Comparison of ENCODE assay signal across 21 mouse cellular contexts in genomic region chr5:136213716-136214115, GRCm38 (mm10). TPM values are rescaled to one million over a fixed set of nuclear protein-coding genes. Genes with fewer than 3 reads are reported as not detected.
DNase-seq lines count a peak whose midpoint lies in the region; TF ChIP-seq lines count a peak whose summit lies in the region.
"Had no signal": no experiment of that assay in that cellular context is flagged by ENCODE, and none has a peak within 500 bp of the region (broad histone marks: within the 10 kb centered on the region; RNA-seq: fewer than 3 reads in every experiment).

No protein-coding gene starts in this region.

- no peaks in the 10 kb centered on the region for H3K79me2 ChIP-seq in myocyte (ENCODE audit: control insufficient read depth, insufficient read depth)

- TF ChIP-seq POLR2A in lung, adult 2 months (IDR thresholded peaks at IDR 0.05; ENCODE audit: borderline replicate concordance, extremely low read depth, low read depth, low read length): no peak
- TF ChIP-seq POLR2A in bone marrow, adult 2 months (IDR thresholded peaks at IDR 0.05; ENCODE audit: borderline replicate concordance, control insufficient read depth, low read depth, low read length): no peak
- no peak for TF ChIP-seq POLR2A in myocyte (IDR thresholded peaks at IDR 0.05; ENCODE audit: insufficient read length, low read depth)

- no peaks in the 10 kb centered on the region for H3K36me3 ChIP-seq in myocyte (ENCODE audit: control insufficient read depth, insufficient read depth)
- H3K36me3 ChIP-seq: heart, embryonic 15.5 days; intestine, embryonic 15.5 days had no signal

- peak overlapping the region; percentile 92 for H3K27ac ChIP-seq in bone marrow, adult 2 months (ENCODE audit: control insufficient read depth, insufficient read depth, low read depth, low read length, poor library complexity)
- H3K27ac ChIP-seq: embryonic facial prominence, embryonic 13.5 days; heart, adult 2 months; heart, embryonic 15.5 days; hindbrain, embryonic 13.5 days; hindbrain, postnatal 0 days; intestine, embryonic 15.5 days had no signal

- WGBS in lung, adult 2 months: 53% methylated on average over 5 of the region's 5 CpGs
- 40% methylated on average over 5 of the region's 5 CpGs for WGBS in bone marrow, adult 2 months

- no peak for TF ChIP-seq CTCF in lung, adult 2 months (IDR thresholded peaks at IDR 0.05; ENCODE audit: insufficient read depth, low read length)
- TF ChIP-seq CTCF in bone marrow, adult 2 months (IDR thresholded peaks at IDR 0.05; ENCODE audit: control insufficient read depth, insufficient read depth, low read length): no peak

- H3K4me1 ChIP-seq in lung, adult 2 months (ENCODE audit: control insufficient read depth, insufficient read depth, low read length): no peaks in the 10 kb centered on the region
- peaks cover 20% of the 10 kb centered on the region for H3K4me1 ChIP-seq in bone marrow, adult 2 months (ENCODE audit: control insufficient read depth, insufficient read depth, low read length)
- H3K4me1 ChIP-seq: embryonic facial prominence, embryonic 13.5 days; heart, embryonic 15.5 days; intestine, embryonic 15.5 days had no signal

- no peak overlapping the region for H3ac ChIP-seq in myocyte (ENCODE audit: control insufficient read depth, insufficient read length)

- H3K4me3 ChIP-seq in lung, adult 2 months (replicated peaks; ENCODE audit: extremely low read depth, low read depth, low read length): no peak overlapping the region
- no peak overlapping the region for H3K4me3 ChIP-seq in bone marrow, adult 2 months (replicated peaks; ENCODE audit: control insufficient read depth, low read depth, low read length)
- no peak overlapping the region for H3K4me3 ChIP-seq in myocyte
- H3K4me3 ChIP-seq: embryonic facial prominence, embryonic 13.5 days; heart, adult 2 months; heart, embryonic 15.5 days; hindbrain, embryonic 13.5 days; intestine, embryonic 15.5 days had no signal

- no peak overlapping the region for H3K4me2 ChIP-seq in myocyte (ENCODE audit: low read depth)
- H3K4me2 ChIP-seq: embryonic facial prominence, embryonic 13.5 days; heart, embryonic 11.5 days; heart, embryonic 15.5 days; hindbrain, embryonic 13.5 days; intestine, embryonic 15.5 days had no signal

- H3K27me3 ChIP-seq in myocyte (ENCODE audit: control insufficient read depth, insufficient read depth, insufficient read length): no peaks in the 10 kb centered on the region
- H3K27me3 ChIP-seq: embryonic facial prominence, embryonic 13.5 days; heart, embryonic 15.5 days; hindbrain, embryonic 13.5 days; intestine, embryonic 15.5 days had no signal

- DNase-seq in adrenal gland, postnatal 10 days: peak; percentile 66
- no peak for DNase-seq in adrenal gland, postnatal 25 days
- DNase-seq in lung, postnatal 36 days: peak; percentile 44
- no peak for DNase-seq in lung, adult 2 months
- DNase-seq in frontal cortex, postnatal 25 days (ENCODE audit: low spot score in 2 of 2): no peak
- no peak for DNase-seq in urinary bladder, adult 18-20 months (ENCODE audit: low spot score in 2 of 2)
- DNase-seq: cerebellum, adult 11-12 months; cerebellum, adult 9-11 months; cerebellum, postnatal 36 days; gastrocnemius, postnatal 36 days; heart, adult 2 months; heart, postnatal 14 days; kidney, adult 2 months had no signal

TF ChIP-seq in myocyte, 11 proteins besides CTCF, POLR2A, EP300 and RAD21:
- TF ChIP-seq E2F4 (IDR thresholded peaks at IDR 0.05; ENCODE audit: insufficient read depth): no peak
- TF ChIP-seq MYOG (IDR thresholded peaks at IDR 0.05; ENCODE audit: control insufficient read depth in 1 of 3, insufficient read depth in 1 of 3, insufficient read length in 2 of 3, low read depth in 2 of 3): no peak
- no peak for TF ChIP-seq TCF12 (IDR thresholded peaks at IDR 0.05; ENCODE audit: insufficient read depth, poor library complexity, severe bottlenecking)
- TF ChIP-seq TCF3 (IDR thresholded peaks at IDR 0.05; ENCODE audit: insufficient read length, low read depth): no peak
- 0 out of 2 replicates have a peak, but pooled peaks have one; percentile 33 for TF ChIP-seq CEBPB (IDR thresholded peaks at IDR 0.05; ENCODE audit: insufficient read depth, poor library complexity, severe bottlenecking)
- TF ChIP-seq REST (IDR thresholded peaks at IDR 0.05; ENCODE audit: insufficient read depth, insufficient read length): no peak
- no peak for TF ChIP-seq MYOD1 (IDR thresholded peaks at IDR 0.05; ENCODE audit: control insufficient read depth in 1 of 3, insufficient read length in 2 of 3, low read depth in 2 of 3)
- no peak for TF ChIP-seq MAX (IDR thresholded peaks at IDR 0.05; ENCODE audit: low read depth)

RNA-seq across cellular contexts. Expression of gene Prkrip1, which starts 15.0 kb away (rescaled TPM):
- total RNA-seq in adrenal gland, postnatal 10 days (2021): 10 to 100 TPM; 30.0 to 33.2 TPM
- 30.6 and 35.9 TPM in 2 replicates for total RNA-seq in adrenal gland, postnatal 25 days (2021)
- polyA plus RNA-seq in lung, adult 2 months (2012; rRNA removed): 8.9 and 11.0 TPM in 2 replicates
- polyA plus RNA-seq in bone marrow, adult 2 months (2011; ENCODE audit: insufficient read depth, insufficient read length, low replicate concordance, missing spikeins): 40.9 and 47.7 TPM in 2 replicates
- 58.4 TPM for polyA plus RNA-seq in myocyte (2012; fragmentation: generic; extraction: Trizol)

RNA-seq across cellular contexts. Expression of gene Sh2b2, which starts 32.6 kb away (rescaled TPM):
- total RNA-seq in adrenal gland, postnatal 10 days (2021): 10 to 100 TPM; 29.1 to 30.7 TPM
- total RNA-seq in adrenal gland, postnatal 25 days (2021): 14.2 and 26.8 TPM in 2 replicates
- polyA plus RNA-seq in lung, adult 2 months (2012; rRNA removed): 11.5 and 12.6 TPM in 2 replicates
- polyA plus RNA-seq in bone marrow, adult 2 months (2011; ENCODE audit: insufficient read depth, insufficient read length, low replicate concordance, missing spikeins): 5.1 and 6.3 TPM in 2 replicates
- 7.7 TPM for polyA plus RNA-seq in myocyte (2012; fragmentation: generic; extraction: Trizol)

RNA-seq across cellular contexts. Expression of gene Orai2, which starts 43.2 kb away (rescaled TPM):
- total RNA-seq in adrenal gland, postnatal 10 days (2021): 1 to 10 TPM; 5.1 to 6.6 TPM
- 1.8 and 2.5 TPM in 2 replicates for total RNA-seq in adrenal gland, postnatal 25 days (2021)
- polyA plus RNA-seq in lung, adult 2 months (2012; rRNA removed): 39.2 and 51.0 TPM in 2 replicates
- polyA plus RNA-seq in bone marrow, adult 2 months (2011; ENCODE audit: insufficient read depth, insufficient read length, low replicate concordance, missing spikeins): 13.1 and 33.3 TPM in 2 replicates
- polyA plus RNA-seq in myocyte (2012; fragmentation: generic; extraction: Trizol): 18.2 TPM

Comparison
In these comparisons a context has a peak if more than half of its experiments do, and no peak if none do; other contexts are left out.
1. DNase-seq: peak in adrenal gland, postnatal 10 days (single experiment) and lung, postnatal 36 days (single experiment); none in adrenal gland, postnatal 25 days (single experiment), lung, adult 2 months (single experiment), frontal cortex, postnatal 25 days (0 of 2) and urinary bladder, adult 18-20 months (0 of 2).